Mouse (Mus musculus) gastrocnemius, postnatal 10 days (tissue): ENCODE measurements at regions not wholly inside any gene's neighbourhood (a gene's known extent, or its start where the extent isn't known, plus 50 kb on each side); places are given as distances from the start of the nearest gene placed in this dataset.

ENCODE experiments used
- DNase-seq: peaks from one replicate; pipeline ENCODE4 v3.0.0; 2021; ENCODE audit warnings: mixed read lengths

- DNase-seq = peak; percentile 84
Measured at GRCm38 (mm10) chr12:12622712-12623292, 318.9 kb downstream of the Mycn start.

DNA sequence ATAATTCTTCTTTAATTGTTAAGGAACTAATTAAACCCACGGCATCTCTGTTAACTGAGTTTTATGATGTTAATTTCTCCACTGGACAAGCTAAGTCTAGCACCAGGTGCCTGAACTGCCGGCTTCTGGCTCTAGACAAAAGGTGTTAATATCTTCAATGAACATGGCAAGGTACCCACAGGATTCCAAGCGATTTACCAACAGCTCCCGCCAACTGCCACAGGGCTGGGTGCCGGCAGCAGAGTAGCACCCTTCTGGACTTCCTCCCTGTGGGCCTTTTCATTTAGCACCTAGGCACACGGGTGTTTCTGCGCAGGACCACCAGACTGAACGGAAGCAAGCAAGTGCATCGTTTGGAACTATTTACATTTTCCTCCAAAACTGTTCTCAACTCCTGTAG lies 320.2 kb downstream of the Mycn start:
- no peak for DNase-seq

- DNase-seq = no peak
Measured at GRCm38 (mm10) chr12:12620316-12620715, 321.4 kb downstream of the Mycn start.

DNA sequence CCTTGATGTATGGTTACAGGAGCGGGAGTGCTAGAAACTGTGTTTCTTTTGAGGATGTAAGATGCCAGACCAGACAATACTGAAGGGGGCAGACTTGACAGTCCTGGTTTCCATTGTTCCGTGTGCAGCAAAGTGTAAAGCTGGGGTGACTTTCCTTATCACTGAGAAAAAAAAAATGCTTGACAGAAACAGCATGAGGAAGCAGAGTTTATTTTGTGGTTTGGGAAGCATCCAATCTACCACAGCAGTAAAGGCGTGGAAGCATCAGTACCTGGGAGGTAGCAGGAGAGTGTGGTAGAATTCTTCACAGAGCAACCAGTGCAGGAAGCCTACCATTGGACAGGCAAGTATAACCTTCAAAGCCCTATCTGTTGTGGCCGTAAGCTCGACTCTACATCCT lies 322.3 kb downstream of the Mycn start:
- no peak for DNase-seq

DNA sequence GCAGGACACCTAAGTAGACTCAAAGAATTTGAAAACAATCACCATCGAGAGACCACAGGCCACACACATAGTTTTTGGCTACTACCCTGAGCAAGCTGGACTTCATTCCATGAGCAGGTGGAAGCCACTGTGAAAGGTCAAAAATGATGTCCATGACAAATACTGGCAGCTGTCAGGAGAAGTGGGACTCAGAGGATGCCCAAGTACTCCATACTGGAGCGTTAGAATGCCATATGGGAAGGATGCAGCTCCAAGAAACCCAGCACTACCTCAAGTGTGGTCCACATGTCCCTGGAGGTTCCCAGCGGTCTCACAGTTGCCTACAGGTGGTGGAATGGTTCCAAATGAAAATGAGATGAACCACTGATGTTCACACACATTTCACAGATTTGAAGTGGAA lies 329.2 kb downstream of the Mycn start:
- no peak for DNase-seq

DNA sequence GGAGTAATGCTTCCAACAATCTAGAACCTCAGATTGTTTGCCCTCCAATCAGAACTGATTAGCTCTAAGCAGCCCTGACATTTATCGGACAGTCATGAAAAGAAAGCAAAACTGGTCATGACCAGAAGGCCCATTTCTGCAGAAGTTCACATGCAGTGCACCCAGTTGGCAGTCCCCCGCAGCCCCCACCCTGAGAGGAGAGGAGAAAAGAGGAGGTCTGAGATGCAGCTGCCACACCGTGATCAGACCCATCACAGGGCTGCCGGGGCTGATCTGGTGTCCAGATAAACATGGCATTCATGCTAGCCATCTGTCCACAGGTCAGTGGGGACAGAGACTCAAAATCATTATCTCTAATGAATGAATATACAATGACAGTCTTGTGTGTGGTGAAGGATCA lies 330.9 kb downstream of the Mycn start:
- no peak for DNase-seq

- no peak for DNase-seq
Measured at GRCm38 (mm10) chr12:12607995-12608394, 333.7 kb downstream of the Mycn start.

GRCm38 (mm10) chr12:12606911-12607310 lies 334.8 kb downstream of the Mycn start:
- DNase-seq = no peak

DNA sequence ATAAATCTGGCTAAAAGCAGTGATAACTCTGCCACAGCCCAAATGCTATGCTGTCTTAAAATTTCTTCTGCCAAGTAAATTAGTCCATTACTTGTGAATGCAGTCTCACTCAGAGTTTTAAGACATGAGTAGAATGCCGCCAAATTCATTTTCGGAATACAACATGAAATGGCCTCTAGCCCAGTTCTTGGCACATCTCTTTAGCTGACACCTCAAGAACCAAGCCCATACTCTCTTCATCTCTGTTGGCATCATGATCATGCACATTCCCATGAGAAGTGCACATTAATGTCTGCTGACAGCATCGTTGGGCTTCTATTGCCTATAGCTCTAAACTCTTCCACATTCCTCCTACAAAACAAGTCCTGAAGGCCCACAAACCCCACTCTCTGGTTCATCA lies 336.2 kb downstream of the Mycn start:
- no peak for DNase-seq

GRCm38 (mm10) chr12:12601362-12601761 lies 339.4 kb downstream of the Fam49a start:
- DNase-seq = no peak

DNA sequence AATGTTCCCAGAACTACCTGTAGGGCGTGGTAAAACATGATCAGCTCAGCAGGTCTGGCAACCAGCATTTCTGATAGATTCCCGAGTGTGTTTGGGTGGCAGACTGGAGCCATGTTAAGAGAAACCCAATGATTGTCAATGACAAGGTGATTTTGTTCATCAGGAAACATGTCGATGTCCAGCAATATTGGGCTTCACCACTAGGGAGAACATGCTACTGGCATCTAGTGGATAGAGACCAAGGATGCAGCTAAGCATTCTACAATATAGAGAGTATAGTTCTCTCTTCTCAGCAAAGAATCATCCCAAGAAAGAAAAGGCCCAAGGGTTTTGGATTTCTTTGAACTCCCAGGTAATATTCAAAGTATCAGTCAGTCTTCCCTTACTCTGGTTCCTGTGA lies 333.5 kb downstream of the Fam49a start:
- no peak for DNase-seq

DNA sequence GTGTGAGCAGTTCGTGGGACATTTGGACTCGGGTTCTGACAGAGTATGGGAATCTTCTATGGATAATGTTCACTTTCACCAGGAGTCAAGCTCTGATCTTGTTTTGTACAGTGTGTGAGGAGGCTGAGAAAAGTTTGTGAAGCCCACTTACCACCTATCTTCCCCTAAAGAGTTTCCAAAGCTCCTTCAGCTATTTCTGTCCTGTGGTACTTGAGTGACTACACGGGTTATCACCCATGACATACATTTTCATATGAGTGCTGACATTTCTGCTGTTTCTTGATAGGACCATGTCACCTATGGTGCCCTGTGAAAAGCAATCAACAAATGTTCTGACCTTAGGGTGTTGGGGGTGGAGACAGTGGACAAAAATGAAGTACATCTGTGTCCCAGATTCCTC lies 332.6 kb downstream of the Fam49a start:
- no peak for DNase-seq

DNA sequence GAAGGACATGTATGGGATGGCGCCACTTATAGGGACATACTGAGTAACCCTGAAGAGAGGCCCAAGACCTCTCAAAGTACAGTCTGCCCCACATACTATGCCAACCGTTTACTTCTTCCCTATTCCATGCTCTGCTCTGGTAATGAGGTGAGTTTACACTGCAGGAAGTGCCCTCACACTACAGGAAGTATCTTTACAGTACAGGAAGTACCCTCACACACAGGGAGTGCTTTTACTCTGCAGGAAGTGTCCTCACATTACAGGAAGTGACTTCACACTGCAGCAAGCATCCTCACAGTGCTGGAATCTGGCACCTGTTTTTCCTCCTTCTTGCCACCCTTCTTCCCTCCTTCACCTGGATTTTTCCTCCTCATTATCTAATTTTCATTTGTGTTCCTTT lies 331.4 kb downstream of the Fam49a start:
- no peak for DNase-seq

GRCm38 (mm10) chr12:12590753-12591291 lies 328.9 kb downstream of the Fam49a start:
- DNase-seq = no peak

- DNase-seq = no peak
Measured at GRCm38 (mm10) chr12:12588771-12589370, 326.9 kb downstream of the Fam49a start.

DNA sequence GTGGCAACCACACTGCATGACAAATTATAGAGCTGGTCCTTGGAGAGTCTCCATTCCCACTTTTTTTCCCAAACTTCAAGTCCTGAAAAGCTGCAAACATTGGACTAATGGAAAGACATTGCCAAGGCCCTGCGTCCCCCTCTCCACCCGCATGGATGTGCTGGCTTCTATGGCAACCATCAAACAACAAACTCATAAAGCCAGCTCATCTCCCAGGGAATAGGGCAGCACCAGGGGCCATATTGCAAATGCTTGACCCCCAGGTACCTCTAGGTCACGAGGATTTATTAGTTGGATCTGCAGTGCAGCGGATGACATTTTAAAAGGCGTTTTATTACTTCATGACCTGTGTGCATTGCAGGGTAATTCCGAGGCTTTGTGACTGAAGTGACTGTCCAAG lies 324.5 kb downstream of the Fam49a start:
- no peak for DNase-seq

- no peak for DNase-seq
Measured at GRCm38 (mm10) chr12:12581271-12582186, 319.6 kb downstream of the Fam49a start.

- DNase-seq = no peak
Measured at GRCm38 (mm10) chr12:12580763-12581178, 318.8 kb downstream of the Fam49a start.

DNA sequence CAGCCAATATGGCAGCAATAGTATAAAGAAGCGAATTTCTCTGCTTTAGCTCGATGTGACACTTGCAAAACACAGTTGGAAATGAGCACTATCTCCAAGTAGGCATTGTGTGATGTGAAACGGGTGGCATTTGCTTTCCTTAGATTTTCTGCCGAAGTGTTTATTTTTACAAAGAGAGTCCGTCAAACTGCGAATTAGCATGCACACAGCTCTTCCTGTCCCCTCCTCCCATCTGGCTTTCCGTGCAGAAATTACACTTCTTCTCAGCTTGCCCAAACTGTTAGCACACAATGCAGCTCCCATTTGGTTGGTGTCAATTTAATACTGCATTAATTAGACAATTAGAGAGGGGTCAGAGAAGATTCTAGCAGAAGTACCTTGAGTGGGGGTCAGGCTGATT lies 316.3 kb downstream of the Fam49a start:
- no peak for DNase-seq

GRCm38 (mm10) chr12:12570563-12571251 lies 308.8 kb downstream of the Fam49a start:
- DNase-seq = no peak

- no peak for DNase-seq
Measured at GRCm38 (mm10) chr12:12567734-12568104, 305.8 kb downstream of the Fam49a start.

GRCm38 (mm10) chr12:12567058-12567733 lies 305.3 kb downstream of the Fam49a start:
- DNase-seq = no peak
